Mouse (Mus musculus) gastrocnemius, adult 18-20 months (tissue): ENCODE measurements around the gene Scgb1b30. TPM values are rescaled to one million over a fixed set of nuclear protein-coding genes. Genes with fewer than 3 reads are reported as not detected.

Experiments used
- total RNA-seq, 2 experiments: library from RNA; stranded (reverse); gene quantifications; 2 replicates each; pipeline ENCODE4 v1.2.3; 2021

The Scgb1b30 gene
- total RNA-seq, 2 experiments from 2014 or later: not detected

Other genes with a start within 250 kb of the Scgb1b30 start
- gene Scgb2b26, start 150.4 kb upstream of the Scgb1b30 start, total RNA-seq: not detected
- not detected for gene Scgb2b27, start 81.5 kb upstream of the Scgb1b30 start, total RNA-seq
- gene Scgb1b27, start 73.9 kb upstream of the Scgb1b30 start, total RNA-seq: not detected
- gene Wtip, start 37.8 kb downstream of the Scgb1b30 start, total RNA-seq: 1 to 10 TPM; 2.7 to 4.1 TPM
- gene Uba2, start 74.2 kb downstream of the Scgb1b30 start, total RNA-seq: 10 to 100 TPM; 32.8 to 37.1 TPM
- 10 to 100 TPM; 13.7 to 15.0 TPM for gene Pdcd2l, start 101.2 kb downstream of the Scgb1b30 start, total RNA-seq
- 100 to 1,000 TPM; 946 to 968 TPM for gene Gpi1, start 134.9 kb downstream of the Scgb1b30 start, total RNA-seq
- gene Gm6096, start 155.6 kb downstream of the Scgb1b30 start, total RNA-seq: not detected
- 10 to 100 TPM; 40.5 to 64.1 TPM for gene 4931406P16Rik, start 218.1 kb downstream of the Scgb1b30 start, total RNA-seq